Mouse (Mus musculus): ENCODE data around the gene Lta. TPM values are rescaled to one million over a fixed set of nuclear protein-coding genes. Genes with fewer than 3 reads are reported as not detected.

Lta gene
- polyA plus RNA-seq, 1 experiment, result 2.5 TPM

- DNase-seq (ENCODE audit: low read depth, low spot score), result no peak
- WGBS, result 70% methylated on average over 1 of the region's 1 CpGs
Measured at GRCm38 (mm10) chr17:35189186-35189585, 16.0 kb downstream of the Lta start.

- WGBS, result 71% methylated on average over 7 of the region's 7 CpGs
- no peak for DNase-seq (ENCODE audit: low read depth, low spot score)
Measured at GRCm38 (mm10) chr17:35187959-35188610, 17.1 kb downstream of the Lta start, which contains the start of gene Lst1. Gene Lst1, minus strand, starts transcription at chr17:35188439.

- 70% methylated on average over 4 of the region's 4 CpGs for WGBS
- DNase-seq (ENCODE audit: low read depth, low spot score), result no peak
Measured at GRCm38 (mm10) chr17:35187345-35187744, 17.8 kb downstream of the Lta start.

DNA sequence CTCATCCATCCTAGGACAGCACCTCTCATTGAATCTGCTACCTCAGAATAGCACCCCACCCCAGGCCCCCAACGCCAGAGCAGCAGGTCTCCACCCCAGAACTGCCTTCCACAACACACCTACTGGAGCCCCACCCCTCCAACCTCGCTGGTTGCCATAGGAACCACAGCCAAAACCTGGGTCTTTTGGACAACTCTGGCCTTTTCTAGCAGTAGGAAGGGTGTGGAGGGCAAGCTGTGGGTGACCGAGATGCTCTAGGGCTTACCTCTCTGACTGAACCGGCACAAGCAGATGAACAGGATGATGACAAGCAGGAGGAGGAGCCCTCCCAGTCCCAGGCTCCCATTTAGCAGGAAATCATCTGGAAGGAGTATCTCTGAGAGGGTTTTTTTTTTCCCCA lies 18.5 kb downstream of the Lta start:
- no peak for DNase-seq (ENCODE audit: low read depth, low spot score)
- WGBS, result 0% methylated on average over 4 of the region's 4 CpGs

DNA sequence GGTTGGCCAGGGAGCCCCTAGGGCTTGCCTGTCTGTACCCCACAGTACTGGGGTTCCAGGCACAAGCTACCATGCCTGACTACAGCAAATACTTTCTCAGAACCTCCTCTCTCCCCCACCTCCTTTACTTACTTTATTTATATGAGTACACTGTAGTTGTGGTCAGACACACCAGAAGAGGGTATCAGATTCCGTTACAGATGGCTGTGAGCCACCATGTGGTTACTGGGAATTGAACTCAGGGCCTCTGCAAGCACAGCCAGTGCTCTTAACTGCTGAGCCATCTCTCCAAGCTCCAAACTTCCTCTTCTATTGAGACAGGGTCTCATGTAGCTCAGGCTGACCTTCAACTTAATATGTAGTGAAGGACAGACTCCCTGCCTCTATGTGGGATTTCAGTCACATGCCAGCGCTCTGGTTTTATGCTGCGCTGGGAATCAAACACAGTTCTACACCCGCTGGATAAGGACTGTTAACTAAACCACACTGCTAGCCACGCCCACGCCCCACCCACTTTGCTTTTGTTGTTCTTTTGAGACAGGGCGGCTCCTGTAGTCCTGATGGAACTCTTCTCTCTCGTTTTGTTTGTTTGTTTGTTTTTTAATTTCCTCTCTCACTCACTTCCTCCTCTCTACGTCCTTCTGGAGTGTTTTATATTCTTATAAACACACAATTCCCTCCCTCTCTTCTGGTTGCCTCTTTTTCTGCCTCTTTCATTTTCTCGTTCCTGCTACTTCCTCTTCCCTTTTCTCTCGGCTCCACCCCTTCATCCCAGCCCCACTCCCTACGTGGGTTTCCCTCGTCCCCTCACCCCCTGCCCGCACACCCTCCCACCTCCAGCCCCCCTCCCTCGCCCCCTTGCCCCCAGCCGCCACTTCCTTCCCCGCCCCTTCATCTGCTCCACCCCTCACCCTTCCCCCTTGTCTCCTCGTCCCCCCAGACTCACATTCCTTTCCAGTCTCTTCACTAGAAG lies 19.2 kb downstream of the Lta start:
- DNase-seq (ENCODE audit: low read depth, low spot score), result no peak
- WGBS, result 4% methylated on average over 18 of the region's 18 CpGs

DNA sequence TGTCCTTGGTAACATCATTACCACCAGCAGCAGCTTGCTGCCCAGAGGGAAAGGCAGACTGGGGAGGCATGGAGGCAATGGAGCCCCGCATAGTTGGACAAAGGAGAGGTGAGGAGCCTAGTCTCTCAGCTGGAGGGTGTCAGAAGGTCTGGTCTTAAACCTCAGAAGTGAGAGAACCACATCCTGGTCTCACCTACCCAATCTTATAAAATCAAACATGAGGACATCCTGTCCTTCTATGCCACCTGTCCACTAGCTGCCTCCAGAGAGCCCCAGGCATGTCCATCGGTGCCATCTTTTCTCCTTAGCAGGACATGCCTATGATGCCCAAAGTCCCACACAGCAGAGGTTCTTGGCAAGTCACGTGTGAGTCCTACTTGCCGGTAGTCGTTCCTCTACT lies 25.1 kb downstream of the Lta start:
- WGBS, result 81% methylated on average over 5 of the region's 5 CpGs
- DNase-seq (ENCODE audit: low read depth, low spot score), result no peak

- WGBS, result 13% methylated on average over 5 of the region's 5 CpGs
- no peak for DNase-seq (ENCODE audit: low read depth, low spot score)
Measured at GRCm38 (mm10) chr17:35178528-35178927, 26.6 kb downstream of the Lta start.

- WGBS, result 63% methylated on average over 2 of the region's 2 CpGs
- DNase-seq (ENCODE audit: low read depth, low spot score), result no peak
Measured at GRCm38 (mm10) chr17:35175968-35176367, 29.2 kb downstream of the Lta start, which contains the start of gene Aif1. Gene Aif1, minus strand, starts transcription at chr17:35176068.

GRCm38 (mm10) chr17:35175382-35175781 lies 29.8 kb downstream of the Lta start:
- 76% methylated on average over 6 of the region's 6 CpGs for WGBS
- DNase-seq (ENCODE audit: low read depth, low spot score), result no peak

- WGBS, result 17% methylated on average over 8 of the region's 8 CpGs
- no peak for DNase-seq (ENCODE audit: low read depth, low spot score)
Measured at GRCm38 (mm10) chr17:35174201-35174977, 30.8 kb downstream of the Lta start.

DNA sequence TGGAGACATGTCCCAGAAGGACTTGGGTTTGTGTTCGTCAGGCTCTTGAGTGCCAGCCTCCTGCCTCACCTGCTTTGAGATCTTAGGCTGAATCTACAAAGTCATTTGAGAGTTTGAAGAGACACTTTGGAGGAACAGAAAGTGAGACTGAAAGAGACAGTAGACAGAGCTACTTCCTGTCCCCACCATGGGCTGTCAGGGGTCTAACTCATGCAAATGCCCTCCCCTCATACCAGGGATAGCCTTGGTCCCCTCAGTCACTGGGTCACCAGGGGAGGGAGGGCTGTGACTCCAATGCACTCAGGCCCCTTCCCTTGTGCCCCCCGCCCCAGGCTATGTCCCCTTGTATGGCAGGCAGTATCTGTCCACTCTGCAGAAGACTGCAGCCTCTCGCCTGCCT lies 31.8 kb downstream of the Lta start:
- WGBS, result 77% methylated on average over 3 of the region's 3 CpGs

DNA sequence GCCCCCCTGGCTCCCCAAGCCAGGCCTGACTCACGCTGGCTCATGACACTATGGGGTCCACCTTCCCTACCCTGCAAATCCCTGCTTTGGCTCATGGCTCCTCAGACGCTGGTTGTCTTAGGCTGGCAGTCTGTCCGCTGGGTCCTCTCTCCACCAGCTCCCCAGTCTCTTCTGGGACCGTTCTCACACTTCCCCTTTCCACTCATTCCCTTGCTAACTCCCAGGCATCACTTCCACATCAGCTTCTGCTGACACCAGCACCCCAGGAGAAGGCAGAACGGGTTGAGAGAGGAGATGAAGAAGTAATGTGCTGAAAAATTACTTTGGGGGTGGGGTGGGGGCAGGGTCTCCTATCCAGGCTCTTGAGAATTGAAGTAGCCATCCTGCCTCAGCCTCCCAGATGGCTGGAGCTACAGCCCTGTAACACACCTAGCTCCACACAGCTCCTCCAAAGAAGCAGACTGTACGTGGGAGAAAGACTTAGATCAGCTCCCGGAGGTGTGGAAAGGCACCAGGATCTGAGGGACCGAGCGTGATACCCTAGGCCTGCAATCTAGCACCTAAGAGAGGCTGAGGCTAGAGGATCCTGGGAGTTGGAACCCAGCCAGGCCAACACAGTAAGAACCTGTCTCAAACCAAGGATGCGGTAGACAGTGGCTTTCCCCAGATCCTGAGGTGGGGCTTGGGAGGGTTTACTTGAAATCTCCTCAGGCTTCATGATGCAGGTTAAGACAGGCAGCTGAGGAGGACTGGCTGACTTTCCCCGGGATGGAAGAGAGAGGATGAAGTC lies 32.5 kb downstream of the Lta start:
- no peak for DNase-seq (ENCODE audit: low read depth, low spot score)
- WGBS, result 73% methylated on average over 11 of the region's 11 CpGs

More for the DNA sequence above, 31.8 kb downstream of the Lta start:
- no peak for DNase-seq (ENCODE audit: low read depth, low spot score)

DNA sequence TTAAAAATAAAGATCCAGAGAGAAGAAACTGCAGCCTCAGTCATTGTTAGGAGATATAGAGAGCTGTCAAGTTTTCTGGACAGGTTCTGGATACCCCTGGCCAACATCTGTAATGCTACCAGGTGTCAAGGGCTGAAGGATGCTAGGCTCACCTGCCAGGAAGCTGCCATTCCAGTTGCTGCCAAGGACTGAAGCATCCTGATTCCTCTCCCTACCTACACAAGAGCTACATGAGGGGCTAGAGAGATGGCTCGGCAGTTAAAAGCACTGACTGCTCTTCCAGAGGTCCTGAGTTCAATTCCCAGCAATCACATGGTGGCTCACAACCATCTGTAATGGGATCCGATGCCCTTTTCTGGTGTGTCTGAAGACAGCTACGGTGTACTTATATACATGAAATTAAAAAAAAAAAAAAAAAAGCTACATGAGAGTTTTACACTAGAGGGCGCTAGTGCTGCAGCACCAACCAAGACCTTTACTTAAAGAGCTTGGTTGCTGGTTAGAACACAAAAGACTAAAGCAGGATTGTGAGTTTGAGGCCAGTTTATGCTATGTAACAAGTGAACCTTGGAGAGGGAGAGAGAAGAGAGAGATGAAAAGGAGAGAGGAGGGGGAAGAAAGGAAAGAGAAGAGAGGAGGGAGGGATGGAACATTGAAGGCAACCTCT lies 36.5 kb downstream of the Lta start:
- 11% methylated on average over 4 of the region's 4 CpGs for WGBS
- DNase-seq (ENCODE audit: low read depth, low spot score), result no peak

- no peak for DNase-seq (ENCODE audit: low read depth, low spot score)
- 92% methylated on average over 7 of the region's 7 CpGs for WGBS
Measured at GRCm38 (mm10) chr17:35167794-35168193, 37.4 kb downstream of the Lta start.

- DNase-seq (ENCODE audit: low read depth, low spot score), result peak; percentile 87
- 71% methylated on average over 8 of the region's 8 CpGs for WGBS
Measured at GRCm38 (mm10) chr17:35166352-35167035, 38.7 kb downstream of the Lta start.

- no peak for DNase-seq (ENCODE audit: low read depth, low spot score)
Measured at GRCm38 (mm10) chr17:35165451-35166155, 39.5 kb downstream of the Lta start.

GRCm38 (mm10) chr17:35164568-35165450 lies 40.3 kb downstream of the Lta start, which contains the start of gene Prrc2a:
Gene Prrc2a, minus strand, starts transcription at chr17:35164897.
- WGBS, result under 1% methylated on average over 76 of the region's 89 CpGs

More at GRCm38 (mm10) chr17:35165451-35166155, 39.5 kb downstream of the Lta start:
- 17% methylated on average over 12 of the region's 12 CpGs for WGBS

More at GRCm38 (mm10) chr17:35164568-35165450, 40.3 kb downstream of the Lta start, which contains the start of gene Prrc2a:
- DNase-seq (ENCODE audit: low read depth, low spot score), result peak; percentile 94

Data from large intestine, adult 2 months (tissue).